Mouse (Mus musculus): Measurements from ENCODE around the gene Usp36. TPM values are rescaled to one million over a fixed set of nuclear protein-coding genes. Genes with fewer than 3 reads are reported as not detected.

Usp36 gene
- polyA plus RNA-seq, 1 experiment from 2014 or later, result 18.1 TPM

DNA sequence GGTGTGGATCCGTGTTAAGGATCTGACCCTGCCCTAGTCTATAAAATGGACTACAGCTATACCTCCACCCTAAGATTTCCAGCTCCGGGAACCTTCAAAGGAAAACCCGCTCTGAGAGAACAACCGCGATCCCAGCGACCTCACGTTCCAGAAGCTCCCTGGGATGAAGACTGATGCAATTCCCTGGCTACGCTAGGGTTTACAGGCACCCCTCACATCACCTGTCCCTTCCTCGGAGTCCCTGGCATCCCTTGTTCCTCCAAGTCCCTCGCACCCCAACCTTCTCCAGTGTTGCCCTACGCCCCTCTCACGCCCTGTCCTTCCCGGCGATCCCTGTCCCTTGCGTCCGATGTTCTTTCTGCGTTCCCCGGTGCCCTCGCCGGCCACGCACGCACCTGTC is 482 bp downstream of the Usp36 start:
- DNase-seq (ENCODE audit: low spot score) (no peak), ATAC-seq (replicated peaks; ENCODE audit: low FRiP score, low TSS enrichment, low read depth) (peak; percentile 38)
- Histone ChIP-seq H3K27ac (ENCODE audit: low read depth) (peak overlapping the region; percentile 81), H3K27me3 (replicated peaks; ENCODE audit: control insufficient read depth, insufficient read depth, low read length) (no peaks in the 10 kb centered on the region), H3K4me3 (ENCODE audit: low read depth, low read length) (peak overlapping the region; percentile 92), H3K9ac (ENCODE audit: low read length) (peak overlapping the region; percentile 89), H3K9me3 (ENCODE audit: control insufficient read depth, low read length) (no peaks in the 10 kb centered on the region), H3K36me3 (ENCODE audit: control insufficient read depth, insufficient read depth, low read length) (peaks cover 31% of the 10 kb centered on the region), H3K4me1 (replicated peaks; ENCODE audit: control insufficient read depth, insufficient read depth, low read length) (peaks cover 18% of the 10 kb centered on the region), H3K4me2 (ENCODE audit: low read length) (peak overlapping the region; percentile 74)
- under 1% methylated on average over 22 of the region's 22 CpGs for WGBS

GRCm38 (mm10) chr11:118289037-118289511 is 970 bp downstream of the Usp36 start:
- WGBS, result 2% methylated on average over 16 of the region's 16 CpGs
- Histone ChIP-seq H3K36me3 (ENCODE audit: control insufficient read depth, insufficient read depth, low read length) (peaks cover 36% of the 10 kb centered on the region), H3K27ac (ENCODE audit: low read depth) (peak overlapping the region; percentile 81; the same call in 1 of the 2 replicates), H3K27me3 (replicated peaks; ENCODE audit: control insufficient read depth, insufficient read depth, low read length) (no peaks in the 10 kb centered on the region), H3K9me3 (ENCODE audit: control insufficient read depth, low read length) (no peaks in the 10 kb centered on the region), H3K9ac (ENCODE audit: low read length) (peak overlapping the region; percentile 89), H3K4me2 (ENCODE audit: low read length) (peak overlapping the region; percentile 74), H3K4me1 (replicated peaks; ENCODE audit: control insufficient read depth, insufficient read depth, low read length) (peaks cover 18% of the 10 kb centered on the region), H3K4me3 (ENCODE audit: low read depth, low read length) (peak overlapping the region; percentile 92)
- DNase-seq (ENCODE audit: low spot score), result peak; percentile 66
- no peak for ATAC-seq (replicated peaks; ENCODE audit: low FRiP score, low TSS enrichment, low read depth)

DNA sequence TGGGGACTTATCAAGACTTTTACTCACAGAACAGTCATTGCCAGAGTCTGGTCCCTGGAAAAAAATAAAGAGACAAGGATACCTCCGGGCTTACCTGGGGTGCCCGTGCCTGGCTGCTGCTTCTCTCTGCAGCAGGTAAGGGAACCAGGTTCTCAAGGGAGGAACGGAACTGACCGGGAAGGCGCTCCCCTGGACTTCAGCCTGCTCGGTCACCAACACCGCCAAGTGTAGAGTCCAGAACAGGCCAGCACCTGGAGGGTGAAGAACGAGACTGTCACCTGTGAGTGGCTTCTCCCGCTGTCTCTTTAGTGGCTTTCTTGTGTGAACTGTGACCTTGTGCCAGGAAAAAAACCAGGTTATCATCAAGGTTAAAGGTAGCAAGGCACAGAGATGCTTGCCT is 2.5 kb downstream of the Usp36 start:
- Histone ChIP-seq H3K9me3 (ENCODE audit: control insufficient read depth, low read length) (no peaks in the 10 kb centered on the region), H3K4me1 (replicated peaks; ENCODE audit: control insufficient read depth, insufficient read depth, low read length) (peaks cover 18% of the 10 kb centered on the region), H3K27ac (ENCODE audit: low read depth) (no peak overlapping the region), H3K4me2 (ENCODE audit: low read length) (no peak overlapping the region), H3K36me3 (ENCODE audit: control insufficient read depth, insufficient read depth, low read length) (peaks cover 51% of the 10 kb centered on the region), H3K4me3 (ENCODE audit: low read depth, low read length) (no peak overlapping the region), H3K9ac (ENCODE audit: low read length) (no peak overlapping the region), H3K27me3 (replicated peaks; ENCODE audit: control insufficient read depth, insufficient read depth, low read length) (no peaks in the 10 kb centered on the region)
- ATAC-seq (replicated peaks; ENCODE audit: low FRiP score, low TSS enrichment, low read depth) (no peak), DNase-seq (ENCODE audit: low spot score) (no peak)
- WGBS, result 92% methylated on average over 9 of the region's 9 CpGs

DNA sequence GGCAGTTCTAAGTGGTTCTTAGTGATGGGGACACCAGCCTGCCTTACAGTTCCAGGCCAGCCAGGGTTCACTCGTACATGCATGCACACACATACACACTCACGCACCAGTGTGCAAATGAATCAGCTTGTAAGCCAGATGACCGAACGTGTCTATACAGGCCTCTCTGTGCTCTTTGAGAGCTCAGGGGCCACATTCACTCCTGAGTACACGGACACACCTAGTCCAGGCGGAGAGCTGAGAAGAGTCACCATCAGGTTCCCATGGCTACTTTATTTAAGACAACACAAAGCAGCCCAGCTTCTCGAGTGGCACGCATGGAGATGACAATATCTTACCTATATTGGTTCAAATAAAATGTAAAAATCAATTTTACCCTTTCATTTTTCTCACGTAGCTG is 3.6 kb downstream of the Usp36 start:
- Histone ChIP-seq H3K4me3 (ENCODE audit: low read depth, low read length) (no peak overlapping the region), H3K36me3 (ENCODE audit: control insufficient read depth, insufficient read depth, low read length) (peaks cover 62% of the 10 kb centered on the region), H3K9ac (ENCODE audit: low read length) (no peak overlapping the region), H3K9me3 (ENCODE audit: control insufficient read depth, low read length) (no peaks in the 10 kb centered on the region), H3K4me2 (ENCODE audit: low read length) (no peak overlapping the region), H3K27me3 (replicated peaks; ENCODE audit: control insufficient read depth, insufficient read depth, low read length) (no peaks in the 10 kb centered on the region), H3K27ac (ENCODE audit: low read depth) (no peak overlapping the region), H3K4me1 (replicated peaks; ENCODE audit: control insufficient read depth, insufficient read depth, low read length) (peaks cover 18% of the 10 kb centered on the region)
- WGBS, result 87% methylated on average over 9 of the region's 9 CpGs
- DNase-seq (ENCODE audit: low spot score) (no peak), ATAC-seq (replicated peaks; ENCODE audit: low FRiP score, low TSS enrichment, low read depth) (no peak)

DNA sequence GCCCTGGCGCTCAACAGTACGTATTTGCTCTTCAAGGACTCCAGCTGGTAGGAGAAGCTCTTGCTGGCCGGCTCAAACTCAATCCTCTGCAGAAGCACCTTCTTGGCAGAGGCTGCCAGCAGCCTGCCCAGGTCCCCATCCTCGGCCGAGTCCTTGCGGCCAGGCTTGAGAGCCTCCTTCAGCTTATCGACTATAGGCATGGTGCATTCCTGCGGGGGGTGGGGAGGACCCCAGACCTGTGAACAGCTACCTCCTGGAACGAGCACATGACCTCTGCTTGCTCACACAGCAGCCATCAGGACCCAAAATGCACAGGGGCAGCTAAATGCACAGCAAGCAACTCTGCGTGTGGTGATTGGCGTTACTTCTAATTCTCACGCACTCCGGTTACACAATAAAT is 4.3 kb downstream of the Usp36 start:
- WGBS, result 90% methylated on average over 13 of the region's 13 CpGs
- DNase-seq (ENCODE audit: low spot score), result no peak
- no peaks in the 10 kb centered on the region for H3K27me3 ChIP-seq (replicated peaks; ENCODE audit: control insufficient read depth, insufficient read depth, low read length)

GRCm38 (mm10) chr11:118280218-118280617 is 9.8 kb downstream of the Usp36 start:
- Histone ChIP-seq H3K4me3 (ENCODE audit: low read depth, low read length) (no peak overlapping the region), H3K27ac (ENCODE audit: low read depth) (no peak overlapping the region), H3K9me3 (ENCODE audit: control insufficient read depth, low read length) (no peaks in the 10 kb centered on the region), H3K27me3 (replicated peaks; ENCODE audit: control insufficient read depth, insufficient read depth, low read length) (no peaks in the 10 kb centered on the region), H3K4me2 (ENCODE audit: low read length) (no peak overlapping the region), H3K4me1 (replicated peaks; ENCODE audit: control insufficient read depth, insufficient read depth, low read length) (no peaks in the 10 kb centered on the region), H3K9ac (ENCODE audit: low read length) (no peak overlapping the region), H3K36me3 (ENCODE audit: control insufficient read depth, insufficient read depth, low read length) (peaks cover 99% of the 10 kb centered on the region)
- WGBS, result 93% methylated on average over 3 of the region's 3 CpGs
- no peak for ATAC-seq (replicated peaks; ENCODE audit: low FRiP score, low TSS enrichment, low read depth)
- no peak for DNase-seq (ENCODE audit: low spot score)

More for the DNA sequence above, 4.3 kb downstream of the Usp36 start:
- ATAC-seq (replicated peaks; ENCODE audit: low FRiP score, low TSS enrichment, low read depth), result no peak
- Histone ChIP-seq H3K9ac (ENCODE audit: low read length) (no peak overlapping the region), H3K27ac (ENCODE audit: low read depth) (no peak overlapping the region), H3K4me1 (replicated peaks; ENCODE audit: control insufficient read depth, insufficient read depth, low read length) (peaks cover 17% of the 10 kb centered on the region), H3K9me3 (ENCODE audit: control insufficient read depth, low read length) (no peaks in the 10 kb centered on the region), H3K4me2 (ENCODE audit: low read length) (no peak overlapping the region), H3K36me3 (ENCODE audit: control insufficient read depth, insufficient read depth, low read length) (peaks cover 68% of the 10 kb centered on the region), H3K4me3 (ENCODE audit: low read depth, low read length) (no peak overlapping the region)

GRCm38 (mm10) chr11:118276328-118276727 is 13.7 kb downstream of the Usp36 start:
- 85% methylated on average over 7 of the region's 7 CpGs for WGBS
- Histone ChIP-seq H3K36me3 (ENCODE audit: control insufficient read depth, insufficient read depth, low read length) (peaks cover 99% of the 10 kb centered on the region), H3K4me2 (ENCODE audit: low read length) (no peak overlapping the region), H3K9ac (ENCODE audit: low read length) (no peak overlapping the region), H3K4me3 (ENCODE audit: low read depth, low read length) (no peak overlapping the region), H3K27ac (ENCODE audit: low read depth) (no peak overlapping the region), H3K27me3 (replicated peaks; ENCODE audit: control insufficient read depth, insufficient read depth, low read length) (no peaks in the 10 kb centered on the region), H3K9me3 (ENCODE audit: control insufficient read depth, low read length) (no peaks in the 10 kb centered on the region), H3K4me1 (replicated peaks; ENCODE audit: control insufficient read depth, insufficient read depth, low read length) (no peaks in the 10 kb centered on the region)
- no peak for ATAC-seq (replicated peaks; ENCODE audit: low FRiP score, low TSS enrichment, low read depth)
- no peak for DNase-seq (ENCODE audit: low spot score)

DNA sequence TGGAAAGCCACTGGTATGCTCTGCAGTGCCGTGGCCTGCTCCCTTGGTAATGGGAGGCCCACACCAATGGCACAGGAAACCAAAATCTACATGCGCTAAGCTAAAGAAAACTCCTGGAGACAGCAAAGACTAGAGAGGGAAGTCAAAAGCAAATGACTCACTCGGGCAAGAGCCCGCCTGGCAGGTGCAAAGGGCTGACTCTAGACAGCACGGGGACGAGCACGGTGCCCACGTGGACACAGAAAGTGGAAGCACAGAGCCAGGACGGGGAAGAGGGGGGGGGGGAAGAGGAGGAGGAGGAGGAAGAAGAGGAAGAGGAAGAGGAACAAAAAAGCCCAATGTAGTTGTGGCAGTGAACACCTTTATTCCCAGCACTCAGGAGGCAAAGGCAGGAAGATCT is 15.0 kb downstream of the Usp36 start:
- 95% methylated on average over 9 of the region's 9 CpGs for WGBS
- DNase-seq (ENCODE audit: low spot score) (no peak), ATAC-seq (replicated peaks; ENCODE audit: low FRiP score, low TSS enrichment, low read depth) (no peak)
- Histone ChIP-seq H3K4me3 (ENCODE audit: low read depth, low read length) (no peak overlapping the region), H3K36me3 (ENCODE audit: control insufficient read depth, insufficient read depth, low read length) (peaks cover 98% of the 10 kb centered on the region), H3K27ac (ENCODE audit: low read depth) (no peak overlapping the region), H3K9ac (ENCODE audit: low read length) (no peak overlapping the region), H3K9me3 (ENCODE audit: control insufficient read depth, low read length) (no peaks in the 10 kb centered on the region), H3K4me2 (ENCODE audit: low read length) (no peak overlapping the region), H3K27me3 (replicated peaks; ENCODE audit: control insufficient read depth, insufficient read depth, low read length) (no peaks in the 10 kb centered on the region), H3K4me1 (replicated peaks; ENCODE audit: control insufficient read depth, insufficient read depth, low read length) (no peaks in the 10 kb centered on the region)

DNA sequence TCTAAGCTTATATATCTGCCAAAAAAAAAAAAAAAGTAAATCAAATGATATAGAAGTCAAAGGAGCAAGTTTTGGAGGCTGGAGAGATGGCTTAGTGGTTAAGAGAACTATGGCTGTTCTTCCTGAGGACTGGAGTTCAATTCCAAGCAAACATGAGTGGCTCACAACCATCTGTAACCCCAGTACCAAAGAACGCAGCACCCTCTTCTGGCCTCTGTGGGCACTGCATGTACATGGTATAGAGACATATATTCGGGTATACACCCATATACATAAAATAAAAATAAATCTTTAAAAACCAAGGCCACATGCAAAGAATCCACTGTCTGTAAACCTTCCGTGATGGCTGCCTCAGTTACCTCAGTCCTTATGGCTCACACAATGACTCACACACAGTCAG is 20.2 kb downstream of the Usp36 start:
- Histone ChIP-seq H3K9ac (ENCODE audit: low read length) (no peak overlapping the region), H3K27me3 (replicated peaks; ENCODE audit: control insufficient read depth, insufficient read depth, low read length) (no peaks in the 10 kb centered on the region), H3K4me1 (replicated peaks; ENCODE audit: control insufficient read depth, insufficient read depth, low read length) (no peaks in the 10 kb centered on the region), H3K9me3 (ENCODE audit: control insufficient read depth, low read length) (no peaks in the 10 kb centered on the region), H3K27ac (ENCODE audit: low read depth) (no peak overlapping the region), H3K4me3 (ENCODE audit: low read depth, low read length) (no peak overlapping the region), H3K36me3 (ENCODE audit: control insufficient read depth, insufficient read depth, low read length) (peaks cover 98% of the 10 kb centered on the region), H3K4me2 (ENCODE audit: low read length) (no peak overlapping the region)
- DNase-seq (ENCODE audit: low spot score), result peak; percentile 58
- 92% methylated on average over 3 of the region's 3 CpGs for WGBS
- ATAC-seq (replicated peaks; ENCODE audit: low FRiP score, low TSS enrichment, low read depth), result no peak

Measured in intestine, embryonic 14.5 days (tissue).